Mouse (Mus musculus) thymus, adult 2 months (tissue): Measurements from ENCODE around the gene Hpf1. TPM values are rescaled to one million over a fixed set of nuclear protein-coding genes. Genes with fewer than 3 reads are reported as not detected.
A peak's percentile ranks its signal among the peaks of the same experiment; 100 is the strongest.

Source experiments
- DNase-seq: peaks from one replicate; pipeline ENCODE4 v3.0.0; 2021
- H3K27ac ChIP-seq: fragments of 200-500 bp; 2 replicates; pipeline ENCODE4 v1.5.1; 2012; ENCODE audit warnings: low read length, control low read depth; ENCODE audit not compliant: control insufficient read depth, insufficient read depth
- H3K27me3 ChIP-seq: fragments of 200-500 bp; 2 replicates; pipeline ENCODE4 v1.6.1; 2012; ENCODE audit warnings: mild to moderate bottlenecking, low read length, moderate library complexity, mixed read lengths; ENCODE audit not compliant: control insufficient read depth, insufficient read depth
- H3K36me3 ChIP-seq: fragments of 200-500 bp; 2 replicates; pipeline ENCODE4 v1.6.1; 2012; ENCODE audit warnings: mild to moderate bottlenecking, low read length, moderate library complexity; ENCODE audit not compliant: control insufficient read depth, insufficient read depth
- H3K4me1 ChIP-seq: fragments of 200-500 bp; replicated peaks from 2 replicates; pipeline ENCODE4 v1.6.1; 2012; ENCODE audit warnings: low read length; ENCODE audit not compliant: control insufficient read depth, insufficient read depth
- H3K4me3 ChIP-seq: fragments of 200-500 bp; 2 replicates; pipeline ENCODE4 v1.5.1; 2012; ENCODE audit warnings: mild to moderate bottlenecking, low read length, control low read depth, moderate library complexity; ENCODE audit not compliant: control insufficient read depth, insufficient read depth
- CTCF ChIP-seq: fragments of 200-500 bp; IDR thresholded peaks from 2 replicates; pipeline ENCODE4 v1.5.1; 2012; ENCODE audit warnings: mild to moderate bottlenecking, control low read depth, low read length, moderate library complexity, borderline replicate concordance; ENCODE audit not compliant: control insufficient read depth, poor library complexity, insufficient read depth; ENCODE audit errors: extremely low read depth
- POLR2A ChIP-seq: fragments of 200-500 bp; IDR thresholded peaks from 2 replicates; pipeline ENCODE4 v1.6.1; 2012; ENCODE audit warnings: mild to moderate bottlenecking, low read length, control low read depth, moderate library complexity; ENCODE audit not compliant: control insufficient read depth, poor library complexity, insufficient read depth; ENCODE audit errors: extremely low read depth
- WGBS: fragments of 180-500 bp; shearing (Covaris S2); methylation state at CpG from one replicate; pipeline ENCODE4 v1.1.7; 2018; 5-methylcytosine and 5-hydroxymethylcytosine counted together
- polyA plus RNA-seq: library from polyadenylated mRNA; depleted of rRNA; stranded (reverse); fragments of >200 nt; gene quantifications from 2 replicates; pipeline ENCODE4 v1.2.3, GENCODE M21; 2012; rRNA removed

The Hpf1 gene
- 10.3 and 14.2 TPM in 2 replicates for polyA plus RNA-seq

DNA sequence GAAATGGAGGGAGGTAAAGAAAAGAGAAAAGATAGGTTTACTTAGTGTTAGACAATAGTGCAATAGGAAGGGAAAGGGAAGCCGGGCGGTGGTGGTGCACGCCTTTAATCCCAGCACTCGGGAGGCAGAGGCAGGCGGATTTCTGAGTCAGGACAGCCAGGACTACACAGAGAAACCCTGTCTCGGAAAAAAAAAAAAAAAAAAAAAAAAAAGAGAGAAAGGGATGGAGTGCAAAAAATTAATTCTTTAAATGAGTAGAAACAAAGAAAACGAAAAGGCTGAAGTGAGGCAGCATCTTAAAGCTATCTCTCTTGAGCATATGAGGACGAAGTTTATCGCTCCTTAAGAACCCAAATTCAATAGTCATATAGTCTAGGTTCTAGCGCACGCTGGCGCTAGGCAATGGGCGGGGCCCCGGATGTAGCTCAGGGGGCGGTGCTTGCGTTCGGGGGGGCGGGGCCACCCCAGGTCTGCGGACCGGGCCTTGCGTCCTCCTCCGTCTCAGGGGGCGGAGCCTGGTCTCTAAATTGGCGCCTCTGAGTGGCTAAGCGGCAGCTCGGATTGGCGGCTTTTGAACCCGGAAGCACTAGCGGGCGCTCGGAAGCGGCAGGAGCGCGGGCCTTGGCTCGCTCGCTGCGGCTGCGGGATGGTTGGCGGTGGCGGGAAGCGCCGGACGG is at the start of gene Hpf1:
TSS of gene Hpf1 (plus strand) at position 576 of the 677 bp plus-strand sequence.
- 2% methylated on average over 43 of the region's 43 CpGs for WGBS
- Histone ChIP-seq H3K4me3 (peak within 1 kb of the TSS; percentile 70), H3K4me1 (peaks cover 5% of the 10 kb centered on the region; the same call in 1 of the 2 replicates), H3K36me3 (no peaks in the 10 kb centered on the region), H3K27ac (no peak within 1 kb of the TSS), H3K27me3 (no peaks in the 10 kb centered on the region)
- DNase-seq: peak; percentile 96
- TF ChIP-seq POLR2A (peak; percentile 75), CTCF (0 out of 2 replicates have a peak, but pooled peaks have one; percentile 51)

DNA sequence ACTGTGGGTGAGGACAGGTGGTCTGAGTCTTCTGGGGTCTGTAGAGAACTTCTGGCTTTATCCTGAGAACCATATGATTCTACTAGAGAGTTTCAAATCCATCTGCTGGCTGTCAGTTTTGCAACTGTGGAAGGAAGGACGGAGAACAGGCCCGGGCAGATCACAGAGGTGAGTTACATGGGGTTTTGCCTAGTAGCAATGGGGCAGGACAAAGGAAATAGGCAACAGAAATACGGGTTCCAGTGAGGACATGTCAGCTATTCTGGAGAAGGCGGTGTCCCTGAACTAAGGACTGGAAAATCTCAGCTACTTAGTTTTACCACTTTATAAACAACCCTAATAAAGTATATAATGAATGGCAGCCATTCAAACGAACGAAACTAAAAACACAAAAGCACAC is 47.8 kb upstream of the Hpf1 start:
- DNase-seq: no peak
- Histone ChIP-seq H3K4me3 (no peak overlapping the region), H3K27me3 (no peaks in the 10 kb centered on the region), H3K27ac (no peak overlapping the region), H3K36me3 (no peaks in the 10 kb centered on the region), H3K4me1 (no peaks in the 10 kb centered on the region)
- 83% methylated on average over 6 of the region's 6 CpGs for WGBS
- TF ChIP-seq POLR2A (no peak), CTCF (no peak)

DNA sequence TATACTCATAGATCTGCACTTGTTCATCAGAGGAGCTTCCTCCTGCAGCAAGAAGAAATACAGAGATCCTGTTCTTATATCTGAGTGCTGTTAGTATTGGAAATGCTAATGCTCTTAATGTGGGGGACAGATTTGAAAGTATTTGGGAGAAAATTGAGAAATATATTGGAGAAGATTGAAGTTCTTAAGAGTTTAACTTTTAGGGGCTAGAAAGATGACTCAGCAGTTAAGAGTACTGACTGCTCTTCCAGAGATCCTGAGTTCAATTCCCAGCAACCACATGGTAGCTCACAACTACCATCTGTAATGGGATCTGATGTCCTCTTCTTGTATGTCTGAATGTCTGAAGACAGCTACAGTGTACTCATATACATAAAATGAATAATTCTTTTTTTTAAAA is 32.7 kb upstream of the Hpf1 start:
- Histone ChIP-seq H3K36me3 (no peaks in the 10 kb centered on the region), H3K4me3 (no peak overlapping the region), H3K27me3 (no peaks in the 10 kb centered on the region), H3K4me1 (no peaks in the 10 kb centered on the region), H3K27ac (no peak overlapping the region)
- DNase-seq: no peak
- TF ChIP-seq POLR2A (no peak), CTCF (no peak)

DNA sequence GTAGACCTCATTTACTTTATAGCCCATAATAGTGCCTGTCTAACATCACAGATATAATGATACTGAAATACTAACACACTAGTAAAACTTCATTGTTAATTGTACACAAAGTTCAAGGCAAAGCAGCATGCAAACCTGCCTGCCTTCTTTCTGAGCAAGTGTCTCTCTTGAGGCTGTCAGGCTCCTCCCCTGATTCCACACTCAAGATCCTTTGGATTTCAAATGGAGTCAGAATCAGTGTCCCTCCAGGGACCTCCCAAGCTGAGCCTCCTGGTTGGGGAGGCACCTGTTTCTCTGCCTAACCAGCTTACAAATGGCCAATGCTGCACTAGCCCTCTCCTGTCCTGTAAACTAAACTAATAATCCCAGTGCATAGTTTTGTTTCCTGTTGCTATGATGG is 32.1 kb upstream of the Hpf1 start:
- no peak for DNase-seq
- H3K27ac ChIP-seq: no peak overlapping the region
- H3K4me1 ChIP-seq: no peaks in the 10 kb centered on the region
- H3K27me3 ChIP-seq: no peaks in the 10 kb centered on the region
- TF ChIP-seq POLR2A (no peak), CTCF (no peak)
- H3K36me3 ChIP-seq: no peaks in the 10 kb centered on the region
- no peak overlapping the region for H3K4me3 ChIP-seq

DNA sequence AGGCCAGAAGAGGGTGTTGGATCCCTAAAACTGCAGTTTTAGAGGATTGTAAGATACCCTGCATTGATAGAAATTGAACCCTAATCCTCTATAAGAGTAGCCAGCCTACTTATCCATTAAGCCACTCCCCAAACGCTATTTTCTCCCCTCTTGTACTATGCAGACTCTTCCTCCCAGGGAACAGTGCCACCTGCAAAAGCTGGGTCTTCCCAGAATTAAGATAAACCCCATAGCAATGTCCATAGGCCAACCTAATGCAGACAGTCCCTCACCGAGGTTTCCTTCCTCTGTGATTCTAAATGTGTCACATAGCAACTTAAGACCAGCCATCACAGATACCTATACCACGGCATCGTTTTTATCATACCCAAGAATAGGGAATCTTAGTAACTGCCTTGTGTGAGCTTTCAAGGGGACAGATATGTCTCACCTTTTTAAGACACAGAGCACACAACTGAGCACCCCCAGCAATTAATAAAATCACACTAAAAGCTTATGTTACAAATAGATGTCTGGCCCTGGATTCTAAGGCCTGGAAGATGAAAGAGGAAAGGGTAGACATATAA is 31.2 kb upstream of the Hpf1 start:
- DNase-seq: no peak
- Histone ChIP-seq H3K27me3 (no peaks in the 10 kb centered on the region), H3K36me3 (no peaks in the 10 kb centered on the region), H3K4me1 (no peaks in the 10 kb centered on the region), H3K4me3 (no peak overlapping the region), H3K27ac (no peak overlapping the region)
- no peak for TF ChIP-seq CTCF
- no peak for TF ChIP-seq POLR2A
- 62% methylated on average over 4 of the region's 4 CpGs for WGBS

DNA sequence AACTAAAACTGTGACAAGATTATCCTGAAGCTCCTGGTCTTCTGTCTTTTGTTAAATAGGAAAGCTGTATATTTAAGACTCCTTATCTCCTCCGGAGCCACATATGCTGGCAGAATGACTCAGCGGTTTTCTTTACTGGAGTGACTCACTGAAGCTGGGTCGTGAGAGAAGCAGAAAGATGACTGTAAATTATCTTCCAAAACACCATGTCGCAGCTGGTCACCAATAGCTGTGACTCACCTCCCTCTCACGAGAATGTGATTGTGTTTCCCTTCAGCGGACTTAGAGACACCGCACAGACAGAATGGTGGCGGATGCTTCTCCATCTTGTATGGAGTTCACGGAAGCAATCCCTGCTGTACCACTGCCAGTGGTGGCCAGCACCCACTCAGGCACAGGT is 30.6 kb upstream of the Hpf1 start:
- no peaks in the 10 kb centered on the region for H3K4me1 ChIP-seq
- H3K27me3 ChIP-seq: no peaks in the 10 kb centered on the region
- WGBS: 25% methylated on average over 9 of the region's 9 CpGs
- H3K4me3 ChIP-seq: no peak overlapping the region
- DNase-seq: no peak
- TF ChIP-seq POLR2A (no peak), CTCF (no peak)
- no peaks in the 10 kb centered on the region for H3K36me3 ChIP-seq
- no peak overlapping the region for H3K27ac ChIP-seq

DNA sequence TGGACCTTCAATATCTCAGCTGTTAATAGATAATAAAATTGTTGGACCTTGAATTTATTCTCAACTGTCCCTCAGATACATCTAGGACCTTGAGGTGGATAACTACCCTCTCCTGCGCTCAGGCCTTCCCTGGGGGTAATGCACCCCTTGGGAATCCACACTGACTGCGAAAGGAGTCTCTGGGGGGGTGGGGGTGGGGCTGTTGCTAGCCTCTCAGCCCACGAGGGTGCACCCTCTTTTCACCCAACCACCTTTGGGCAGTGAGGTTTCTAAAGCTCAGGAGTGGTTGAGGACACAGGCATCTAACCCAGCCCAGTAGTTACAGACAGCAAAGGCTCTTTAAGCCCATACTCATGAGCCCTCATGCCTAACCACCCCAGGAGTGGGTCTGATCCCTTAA is 29.5 kb upstream of the Hpf1 start:
- Histone ChIP-seq H3K4me3 (no peak overlapping the region), H3K27me3 (no peaks in the 10 kb centered on the region), H3K27ac (no peak overlapping the region), H3K4me1 (no peaks in the 10 kb centered on the region), H3K36me3 (no peaks in the 10 kb centered on the region)
- no peak for DNase-seq
- WGBS: 79% methylated on average over 3 of the region's 3 CpGs
- TF ChIP-seq POLR2A: no peak
- no peak for TF ChIP-seq CTCF
